Mouse (Mus musculus) hindbrain, postnatal 0 days (tissue): ENCODE measurements around the gene Mx1. TPM values are rescaled to one million over a fixed set of nuclear protein-coding genes. Genes with fewer than 3 reads are reported as not detected.

Experiments used
- ATAC-seq: fragments of 200-750 bp; cut with Nextera tagmentation; 2 replicates; pipeline ENCODE4 v1.8.0; 2017; ENCODE audit warnings: mild to moderate bottlenecking, moderate TSS enrichment, moderate library complexity
- DNase-seq: peaks from one replicate; pipeline ENCODE4 v3.0.0-alpha.2; 2015; ENCODE audit warnings: low spot score
- H3K27ac ChIP-seq: fragments of 300-500 bp; sonication (generic); 2 replicates; pipeline ENCODE4 v1.5.1; 2014; ENCODE audit warnings: mild to moderate bottlenecking
- H3K27me3 ChIP-seq: fragments of 300-500 bp; sonication (generic); 2 replicates; pipeline ENCODE4 v1.6.1; 2014; ENCODE audit warnings: low read length, mixed read lengths; ENCODE audit not compliant: insufficient read depth
- H3K36me3 ChIP-seq: fragments of 300-500 bp; sonication (generic); 2 replicates; pipeline ENCODE4 v1.6.1; 2014; ENCODE audit warnings: low read length, mixed read lengths; ENCODE audit not compliant: insufficient read depth
- H3K4me1 ChIP-seq: fragments of 300-500 bp; sonication (generic); 2 replicates; pipeline ENCODE4 v1.6.1; 2014; ENCODE audit warnings: antibody characterized with exemption, low read length, mixed read lengths; ENCODE audit not compliant: insufficient read depth
- H3K4me2 ChIP-seq: fragments of 300-500 bp; sonication (generic); 2 replicates; pipeline ENCODE4 v1.6.1; 2014; ENCODE audit warnings: low read depth, mild to moderate bottlenecking, low read length, moderate library complexity, mixed read lengths
- H3K4me3 ChIP-seq: fragments of 300-500 bp; sonication (generic); 2 replicates; pipeline ENCODE4 v1.5.1; 2014; ENCODE audit warnings: low read length
- H3K9ac ChIP-seq: fragments of 300-500 bp; sonication (generic); replicated peaks from 2 replicates; pipeline ENCODE4 v1.6.1; 2014; ENCODE audit warnings: mild to moderate bottlenecking, low read length, moderate library complexity, mixed read lengths
- H3K9me3 ChIP-seq: fragments of 300-500 bp; sonication (generic); 2 replicates; pipeline ENCODE4 v1.6.1; 2016; ENCODE audit warnings: low read length, mixed read lengths
- CTCF ChIP-seq: IDR thresholded peaks from 2 replicates; pipeline ENCODE4 v1.5.1; 2016; ENCODE audit warnings: antibody characterized with exemption, control low read depth, low read depth
- WGBS: fragments of 180-500 bp; shearing (Covaris S2); extraction: QIAGEN DNeasy Blood & Tissue Kit; methylation state at CpG from one replicate; pipeline ENCODE4 v1.1.7; 2014; 5-methylcytosine and 5-hydroxymethylcytosine counted together
- polyA plus RNA-seq: library from polyadenylated mRNA; unstranded; fragments of >200 nt; fragmentation: Nextera tagmentation; extraction: Ambion mirVana; gene quantifications from 2 replicates; pipeline ENCODE4 v1.2.1, GENCODE M21; 2015
- total RNA-seq: library from RNA; depleted of rRNA; stranded (reverse); fragments of >200 nt; gene quantifications from 2 replicates; pipeline ENCODE4 v1.2.3, GENCODE M21; 2014; rRNA removed

Gene Mx1
- total RNA-seq, result 0.42 and 0.86 TPM in 2 replicates
- polyA plus RNA-seq, result 0.21 TPM in 1 of 2 replicates, not detected in the other

DNA sequence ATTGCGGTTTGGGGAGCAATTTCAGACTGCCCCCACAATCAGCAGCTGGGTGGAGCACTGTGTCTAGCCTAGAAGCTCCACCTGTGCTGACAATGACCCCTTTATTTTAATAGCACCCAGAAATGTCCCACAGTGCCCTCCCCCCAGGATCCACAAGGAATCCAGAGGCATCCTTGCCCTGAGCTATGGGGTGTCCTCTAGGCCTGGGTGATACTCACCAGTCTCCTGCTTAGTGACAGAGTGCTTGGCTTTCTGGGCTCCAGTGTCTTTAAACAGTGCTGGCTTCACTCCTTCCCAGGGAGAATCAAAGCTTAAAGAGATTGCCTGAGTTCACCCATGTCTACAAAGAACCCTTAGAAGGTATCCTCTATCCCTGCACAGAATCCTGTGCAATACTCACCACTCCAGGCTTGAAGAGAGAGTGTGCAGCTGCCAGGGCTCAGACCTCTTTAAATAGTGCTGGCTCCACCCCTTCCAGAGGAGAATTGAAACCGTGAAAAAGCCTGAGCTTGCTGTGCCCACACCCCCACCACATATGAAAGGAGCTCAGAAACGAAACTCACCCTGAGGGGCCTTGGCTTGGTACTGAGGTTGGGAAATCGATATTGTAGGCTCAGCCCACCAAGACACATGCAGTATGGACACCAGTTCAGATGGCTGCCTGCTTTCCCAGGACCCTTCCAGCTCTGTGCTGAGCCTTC, at the start of gene Mx1:
TSS of gene Mx1 (minus strand) at position 427 of the 701 bp plus-strand sequence.
- DNase-seq (peak; percentile 3), ATAC-seq (no peak)
- H3K4me3 ChIP-seq, result no peak within 1 kb of the TSS
- no peaks in the 10 kb centered on the region for H3K27me3 ChIP-seq
- H3K9ac ChIP-seq, result no peak within 1 kb of the TSS
- H3K4me2 ChIP-seq, result no peak within 1 kb of the TSS
- no peak for TF ChIP-seq CTCF
- no peak within 1 kb of the TSS for H3K27ac ChIP-seq
- 30% methylated on average over 4 of the region's 4 CpGs for WGBS
- H3K36me3 ChIP-seq, result no peaks in the 10 kb centered on the region
- H3K9me3 ChIP-seq, result no peaks in the 10 kb centered on the region
- no peaks in the 10 kb centered on the region for H3K4me1 ChIP-seq

DNA sequence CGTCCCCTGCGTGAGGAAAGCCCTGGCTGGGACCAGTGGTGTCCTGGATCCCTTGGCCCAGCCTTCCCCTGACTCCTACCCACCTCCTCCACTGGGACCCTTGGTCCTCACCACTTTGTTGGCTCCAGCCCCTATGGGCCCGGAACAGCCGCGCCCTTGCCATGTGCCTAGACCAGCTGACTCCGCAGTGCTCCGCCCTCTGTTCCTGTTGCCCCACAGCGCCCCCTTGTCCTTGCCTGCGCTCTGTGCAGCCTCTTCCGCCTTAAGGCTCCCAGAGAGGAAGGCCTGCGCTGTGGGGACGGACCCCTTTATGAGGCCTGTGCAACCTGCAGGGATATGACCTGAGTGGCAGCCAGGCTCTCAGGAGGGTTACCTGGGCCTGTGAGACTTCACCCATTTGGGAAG, 49.6 kb upstream of the Mx1 start:
- DNase-seq, result no peak
- Histone ChIP-seq H3K4me1 (no peaks in the 10 kb centered on the region), H3K4me3 (no peak overlapping the region), H3K4me2 (no peak overlapping the region), H3K27me3 (no peaks in the 10 kb centered on the region), H3K9ac (no peak overlapping the region), H3K27ac (no peak overlapping the region), H3K36me3 (no peaks in the 10 kb centered on the region), H3K9me3 (no peaks in the 10 kb centered on the region)
- ATAC-seq, result 0 out of 2 replicates have a peak, but pooled peaks have one; percentile 18
- TF ChIP-seq CTCF, result no peak
- WGBS, result 91% methylated on average over 12 of the region's 12 CpGs

DNA sequence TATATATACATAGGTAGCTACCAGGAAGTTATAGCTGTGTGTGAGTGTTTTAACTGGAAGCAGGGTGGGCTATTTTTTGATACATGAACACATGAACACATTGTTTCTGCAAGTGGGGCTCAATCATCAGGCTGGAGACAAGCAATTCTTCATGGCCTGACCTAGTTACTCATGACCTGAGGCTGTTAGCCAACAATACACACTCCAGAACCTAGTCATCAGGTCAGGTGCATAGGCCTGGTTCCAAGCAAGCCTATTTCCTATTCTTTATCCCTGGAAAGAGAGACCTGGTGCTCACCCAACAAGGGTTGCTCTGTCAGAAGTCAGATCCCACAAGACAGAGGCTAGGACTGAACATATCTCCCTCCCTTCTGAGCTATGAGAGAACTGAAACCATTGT, 48.8 kb upstream of the Mx1 start:
- no peak overlapping the region for H3K9ac ChIP-seq
- DNase-seq (no peak), ATAC-seq (no peak)
- TF ChIP-seq CTCF, result no peak
- H3K4me3 ChIP-seq, result no peak overlapping the region
- no peaks in the 10 kb centered on the region for H3K27me3 ChIP-seq
- H3K4me2 ChIP-seq, result no peak overlapping the region
- no peaks in the 10 kb centered on the region for H3K4me1 ChIP-seq
- no peaks in the 10 kb centered on the region for H3K36me3 ChIP-seq
- H3K9me3 ChIP-seq, result no peaks in the 10 kb centered on the region
- H3K27ac ChIP-seq, result no peak overlapping the region

DNA sequence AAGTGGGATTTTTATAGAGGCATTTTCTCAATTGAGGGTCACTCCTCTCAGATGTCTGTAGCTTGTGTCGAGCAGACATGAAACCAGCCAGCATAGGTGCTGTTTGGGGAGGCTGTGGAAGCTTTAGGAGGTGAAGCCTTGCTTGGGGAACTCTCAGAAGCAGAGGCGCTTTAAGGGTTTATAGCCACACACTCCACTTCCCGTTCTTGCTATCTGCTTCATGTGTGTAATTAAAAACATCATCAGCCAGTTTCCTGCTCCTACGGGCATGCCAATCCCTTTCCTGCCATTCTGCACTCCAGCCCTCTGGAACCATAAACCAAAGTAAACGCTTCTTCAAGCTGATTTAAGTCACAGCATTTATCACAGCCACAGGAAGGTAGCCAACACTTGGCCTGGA, 48.1 kb upstream of the Mx1 start:
- no peak for TF ChIP-seq CTCF
- no peaks in the 10 kb centered on the region for H3K36me3 ChIP-seq
- no peak overlapping the region for H3K4me2 ChIP-seq
- no peaks in the 10 kb centered on the region for H3K4me1 ChIP-seq
- H3K27me3 ChIP-seq, result no peaks in the 10 kb centered on the region
- no peak for ATAC-seq
- no peak overlapping the region for H3K9ac ChIP-seq
- H3K4me3 ChIP-seq, result no peak overlapping the region
- 69% methylated on average over 5 of the region's 5 CpGs for WGBS
- H3K9me3 ChIP-seq, result no peaks in the 10 kb centered on the region
- no peak overlapping the region for H3K27ac ChIP-seq
- DNase-seq, result no peak

DNA sequence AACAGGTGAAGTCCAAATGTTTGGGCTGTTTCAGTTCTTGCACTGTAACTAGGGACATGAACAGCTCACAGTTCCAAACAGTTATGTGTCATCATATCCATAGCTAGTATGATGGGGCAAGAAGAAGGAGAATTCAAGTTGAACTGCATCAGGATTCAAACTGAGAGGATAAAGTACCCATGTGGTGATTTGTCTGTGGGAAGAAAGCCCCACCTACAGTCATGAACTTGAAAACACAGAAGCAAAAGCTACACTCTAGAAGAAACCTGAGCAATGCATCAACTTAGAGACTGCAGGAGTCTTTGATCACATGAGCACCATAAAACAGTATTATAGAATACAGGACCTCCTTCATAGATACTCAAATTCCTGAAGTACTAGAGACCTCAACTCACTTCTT, 45.1 kb upstream of the Mx1 start:
- no peaks in the 10 kb centered on the region for H3K9me3 ChIP-seq
- H3K4me1 ChIP-seq, result no peaks in the 10 kb centered on the region
- H3K4me2 ChIP-seq, result no peak overlapping the region
- H3K27ac ChIP-seq, result no peak overlapping the region
- no peak overlapping the region for H3K9ac ChIP-seq
- no peak overlapping the region for H3K4me3 ChIP-seq
- TF ChIP-seq CTCF, result no peak
- ATAC-seq (no peak), DNase-seq (no peak)
- no peaks in the 10 kb centered on the region for H3K27me3 ChIP-seq
- H3K36me3 ChIP-seq, result no peaks in the 10 kb centered on the region

DNA sequence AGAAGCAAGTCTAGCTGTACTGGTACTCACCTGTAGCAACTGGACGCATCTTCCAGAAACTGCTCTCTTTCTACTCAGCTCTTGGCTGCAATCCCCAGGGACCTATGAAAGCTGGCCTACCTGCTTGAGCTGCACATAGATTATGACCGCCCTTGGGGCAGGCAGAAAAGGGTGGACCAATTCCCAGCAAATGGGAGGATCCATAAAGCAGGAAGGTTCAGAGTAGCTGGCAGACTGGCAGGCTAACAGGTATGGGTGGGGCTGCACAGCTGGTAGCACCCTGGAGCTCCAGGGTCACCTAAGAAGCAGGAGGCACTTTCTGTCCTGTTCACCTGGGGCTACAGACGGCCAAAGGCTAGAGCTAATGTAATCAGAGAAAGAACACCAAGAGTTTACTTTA, 42.1 kb upstream of the Mx1 start:
- H3K4me1 ChIP-seq, result no peaks in the 10 kb centered on the region
- H3K9me3 ChIP-seq, result no peaks in the 10 kb centered on the region
- no peak overlapping the region for H3K4me3 ChIP-seq
- no peak for TF ChIP-seq CTCF
- 92% methylated on average over 3 of the region's 3 CpGs for WGBS
- no peak overlapping the region for H3K9ac ChIP-seq
- no peak overlapping the region for H3K4me2 ChIP-seq
- H3K27ac ChIP-seq, result no peak overlapping the region
- ATAC-seq (no peak), DNase-seq (no peak)
- H3K27me3 ChIP-seq, result no peaks in the 10 kb centered on the region
- H3K36me3 ChIP-seq, result no peaks in the 10 kb centered on the region

DNA sequence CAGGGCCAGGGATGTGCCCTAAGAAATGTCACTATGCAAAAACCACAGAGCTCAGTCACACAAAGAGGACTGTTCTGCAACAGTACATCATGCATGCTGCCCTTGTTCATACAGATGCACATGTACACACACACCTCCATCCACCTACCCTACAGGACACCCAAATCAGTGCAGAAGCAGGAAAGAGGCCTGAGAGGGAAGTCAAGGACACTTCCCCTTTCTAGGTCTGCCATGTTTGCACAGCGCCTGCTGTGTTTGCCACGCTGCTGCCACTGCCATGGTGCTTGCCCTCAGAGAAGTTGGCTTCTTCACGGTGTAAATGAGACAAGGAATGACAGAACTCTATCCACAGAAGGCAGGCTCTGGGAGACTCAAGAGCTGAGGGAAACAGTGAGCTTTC, 41.1 kb upstream of the Mx1 start:
- Histone ChIP-seq H3K9ac (no peak overlapping the region), H3K27me3 (no peaks in the 10 kb centered on the region), H3K4me3 (no peak overlapping the region), H3K4me1 (no peaks in the 10 kb centered on the region), H3K27ac (no peak overlapping the region), H3K9me3 (no peaks in the 10 kb centered on the region), H3K36me3 (no peaks in the 10 kb centered on the region), H3K4me2 (no peak overlapping the region)
- no peak for DNase-seq
- WGBS, result 82% methylated on average over 3 of the region's 3 CpGs
- TF ChIP-seq CTCF, result no peak
- no peak for ATAC-seq
